Mouse (Mus musculus): ENCODE results near the gene Mettl8. TPM values are rescaled to one million over a fixed set of nuclear protein-coding genes. Genes with fewer than 3 reads are reported as not detected.

Gene Mettl8
- total and polyA plus RNA-seq, 2 experiments from 2014 or later, result 8.7 to 8.9 TPM

GRCm38 (mm10) chr2:71089766-71090165 lies 34.4 kb upstream of the Mettl8 start:
- peaks cover 33% of the 10 kb centered on the region for H3K36me3 ChIP-seq (ENCODE audit: insufficient read depth)
- H3K4me1 ChIP-seq (ENCODE audit: insufficient read depth), result no peaks in the 10 kb centered on the region
- 85% methylated on average over 3 of the region's 3 CpGs for WGBS
- no peak overlapping the region for H3K27ac ChIP-seq (ENCODE audit: low read depth, low read length)
- no peaks in the 10 kb centered on the region for H3K27me3 ChIP-seq (ENCODE audit: insufficient read depth, low read length)
- no peak overlapping the region for H3K4me3 ChIP-seq (ENCODE audit: low read depth, low read length)
- TF ChIP-seq CTCF (IDR thresholded peaks at IDR 0.05; ENCODE audit: low read depth), result no peak
- DNase-seq, result no peak
- no peak overlapping the region for H3K4me2 ChIP-seq (ENCODE audit: low read depth)
- H3K9ac ChIP-seq, result no peak overlapping the region
- no peaks in the 10 kb centered on the region for H3K9me3 ChIP-seq (ENCODE audit: low read length)
- no peak for ATAC-seq

GRCm38 (mm10) chr2:71083454-71084193 lies 28.2 kb upstream of the Mettl8 start:
- H3K27ac ChIP-seq (ENCODE audit: low read depth, low read length), result no peak overlapping the region
- no peak overlapping the region for H3K4me2 ChIP-seq (ENCODE audit: low read depth)
- ATAC-seq (no peak), DNase-seq (no peak)
- no peak overlapping the region for H3K9ac ChIP-seq
- H3K4me1 ChIP-seq (ENCODE audit: insufficient read depth), result no peaks in the 10 kb centered on the region
- no peaks in the 10 kb centered on the region for H3K27me3 ChIP-seq (ENCODE audit: insufficient read depth, low read length)
- H3K9me3 ChIP-seq (ENCODE audit: low read length), result no peaks in the 10 kb centered on the region
- H3K4me3 ChIP-seq (ENCODE audit: low read depth, low read length), result no peak overlapping the region
- peaks cover 23% of the 10 kb centered on the region for H3K36me3 ChIP-seq (ENCODE audit: insufficient read depth)
- 91% methylated on average over 6 of the region's 6 CpGs for WGBS
- TF ChIP-seq CTCF (IDR thresholded peaks at IDR 0.05; ENCODE audit: low read depth), result no peak

- H3K27ac ChIP-seq (ENCODE audit: low read depth, low read length), result no peak overlapping the region
- ATAC-seq, result no peak
- no peak overlapping the region for H3K4me3 ChIP-seq (ENCODE audit: low read depth, low read length)
- no peaks in the 10 kb centered on the region for H3K27me3 ChIP-seq (ENCODE audit: insufficient read depth, low read length)
- no peak for TF ChIP-seq CTCF (IDR thresholded peaks at IDR 0.05; ENCODE audit: low read depth)
- H3K36me3 ChIP-seq (ENCODE audit: insufficient read depth), result peaks cover 21% of the 10 kb centered on the region
- 88% methylated on average over 7 of the region's 7 CpGs for WGBS
- H3K9me3 ChIP-seq (ENCODE audit: low read length), result no peaks in the 10 kb centered on the region
- H3K4me2 ChIP-seq (ENCODE audit: low read depth), result no peak overlapping the region
- H3K9ac ChIP-seq, result no peak overlapping the region
- H3K4me1 ChIP-seq (ENCODE audit: insufficient read depth), result no peaks in the 10 kb centered on the region
- DNase-seq, result no peak
Measured at GRCm38 (mm10) chr2:71082416-71082815, 27.0 kb upstream of the Mettl8 start.

- H3K4me2 ChIP-seq (ENCODE audit: low read depth), result no peak overlapping the region
- H3K36me3 ChIP-seq (ENCODE audit: insufficient read depth), result peaks cover 22% of the 10 kb centered on the region
- no peaks in the 10 kb centered on the region for H3K4me1 ChIP-seq (ENCODE audit: insufficient read depth)
- no peak for ATAC-seq
- H3K27ac ChIP-seq (ENCODE audit: low read depth, low read length), result no peak overlapping the region
- 94% methylated on average over 3 of the region's 3 CpGs for WGBS
- no peak overlapping the region for H3K4me3 ChIP-seq (ENCODE audit: low read depth, low read length)
- no peak for DNase-seq
- no peak overlapping the region for H3K9ac ChIP-seq
- no peak for TF ChIP-seq CTCF (IDR thresholded peaks at IDR 0.05; ENCODE audit: low read depth)
- no peaks in the 10 kb centered on the region for H3K9me3 ChIP-seq (ENCODE audit: low read length)
- no peaks in the 10 kb centered on the region for H3K27me3 ChIP-seq (ENCODE audit: insufficient read depth, low read length)
Measured at GRCm38 (mm10) chr2:71073828-71074227, 18.4 kb upstream of the Mettl8 start.

- ATAC-seq, result no peak
Measured at GRCm38 (mm10) chr2:71073330-71073729, 17.9 kb upstream of the Mettl8 start.

GRCm38 (mm10) chr2:71071601-71072000 lies 16.2 kb upstream of the Mettl8 start:
- DNase-seq (no peak), ATAC-seq (no peak)
- 97% methylated on average over 4 of the region's 4 CpGs for WGBS
- no peaks in the 10 kb centered on the region for H3K27me3 ChIP-seq (ENCODE audit: insufficient read depth, low read length)
- H3K4me1 ChIP-seq (ENCODE audit: insufficient read depth), result no peaks in the 10 kb centered on the region
- H3K36me3 ChIP-seq (ENCODE audit: insufficient read depth), result peaks cover 17% of the 10 kb centered on the region
- H3K4me2 ChIP-seq (ENCODE audit: low read depth), result no peak overlapping the region
- H3K9ac ChIP-seq, result no peak overlapping the region
- H3K4me3 ChIP-seq (ENCODE audit: low read depth, low read length), result no peak overlapping the region
- TF ChIP-seq CTCF (IDR thresholded peaks at IDR 0.05; ENCODE audit: low read depth), result no peak
- no peak overlapping the region for H3K27ac ChIP-seq (ENCODE audit: low read depth, low read length)
- H3K9me3 ChIP-seq (ENCODE audit: low read length), result no peaks in the 10 kb centered on the region

More at GRCm38 (mm10) chr2:71073330-71073729, 17.9 kb upstream of the Mettl8 start:
- Histone ChIP-seq H3K27me3 (ENCODE audit: insufficient read depth, low read length) (no peaks in the 10 kb centered on the region), H3K27ac (ENCODE audit: low read depth, low read length) (no peak overlapping the region), H3K9me3 (ENCODE audit: low read length) (no peaks in the 10 kb centered on the region), H3K36me3 (ENCODE audit: insufficient read depth) (peaks cover 21% of the 10 kb centered on the region), H3K4me3 (ENCODE audit: low read depth, low read length) (no peak overlapping the region), H3K9ac (no peak overlapping the region), H3K4me1 (ENCODE audit: insufficient read depth) (no peaks in the 10 kb centered on the region), H3K4me2 (ENCODE audit: low read depth) (no peak overlapping the region)
- no peak for DNase-seq
- no peak for TF ChIP-seq CTCF (IDR thresholded peaks at IDR 0.05; ENCODE audit: low read depth)
- 88% methylated on average over 3 of the region's 3 CpGs for WGBS

GRCm38 (mm10) chr2:71056115-71056835 lies 892 bp upstream of the Mettl8 start:
- 11% methylated on average over 21 of the region's 21 CpGs for WGBS
- DNase-seq (peak; percentile 78), ATAC-seq (no peak)
- peak overlapping the region; percentile 98 for H3K27ac ChIP-seq (ENCODE audit: low read depth, low read length)
- peak; percentile 46 for TF ChIP-seq CTCF (IDR thresholded peaks at IDR 0.05; ENCODE audit: low read depth)
- H3K36me3 ChIP-seq (ENCODE audit: insufficient read depth), result peaks cover 7% of the 10 kb centered on the region
- H3K4me3 ChIP-seq (ENCODE audit: low read depth, low read length), result peak overlapping the region; percentile 93
- H3K4me2 ChIP-seq (ENCODE audit: low read depth), result peak overlapping the region; percentile 94
- no peaks in the 10 kb centered on the region for H3K27me3 ChIP-seq (ENCODE audit: insufficient read depth, low read length)
- H3K9ac ChIP-seq, result peak overlapping the region; percentile 97
- no peaks in the 10 kb centered on the region for H3K9me3 ChIP-seq (ENCODE audit: low read length)
- 0 out of 2 replicates have a peak, but pooled peaks cover 12% of the 10 kb centered on the region for H3K4me1 ChIP-seq (ENCODE audit: insufficient read depth)

All from forebrain, postnatal 0 days (tissue).